Mouse (Mus musculus): ENCODE results near the gene Dnm3. TPM values are rescaled to one million over a fixed set of nuclear protein-coding genes. Genes with fewer than 3 reads are reported as not detected.

Gene Dnm3
- polyA plus RNA-seq, 1 experiment = 0.43 TPM

DNA sequence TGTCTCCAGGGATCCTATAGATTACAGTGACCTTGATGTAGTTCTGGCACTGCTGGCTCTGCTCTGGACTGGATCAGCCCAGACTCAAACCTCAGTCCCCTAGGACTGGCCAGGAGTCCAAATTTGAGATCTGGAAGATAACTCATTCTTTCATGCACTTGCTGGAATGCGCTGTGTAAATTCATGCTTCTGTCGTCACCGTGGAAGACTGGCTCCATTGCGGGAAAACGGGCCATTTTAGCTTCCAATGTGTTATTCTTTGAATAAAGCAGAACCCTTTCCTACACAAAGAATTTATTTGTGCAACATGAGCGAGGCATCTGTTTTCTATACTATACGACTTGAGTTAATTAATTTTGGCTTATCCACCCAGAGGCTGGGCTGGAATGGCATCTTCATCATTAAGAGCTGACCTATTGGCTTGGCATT, 457.5 kb downstream of the Dnm3 start:
- DNase-seq (ENCODE audit: low read depth in 1 of 2, low spot score in 2 of 2) = no peak
- H3K4me3 ChIP-seq (ENCODE audit: extremely low read depth, insufficient read depth, insufficient read length) = no peak overlapping the region
- H3K27me3 ChIP-seq (ENCODE audit: control insufficient read depth, insufficient read depth, low read length) = no peaks in the 10 kb centered on the region
- 93% methylated on average over 7 of the region's 7 CpGs for WGBS
- H3K4me1 ChIP-seq (ENCODE audit: control insufficient read depth, insufficient read depth, insufficient read length) = no peaks in the 10 kb centered on the region
- TF ChIP-seq CTCF (IDR thresholded peaks at IDR 0.05; ENCODE audit: extremely low read depth, insufficient read depth, insufficient read length, insufficient replicate concordance) = no peak
- no peak for TF ChIP-seq POLR2A (IDR thresholded peaks at IDR 0.05; ENCODE audit: low read depth, low read length)
- no peak overlapping the region for H3K27ac ChIP-seq (ENCODE audit: insufficient read depth, low read length)
- no peaks in the 10 kb centered on the region for H3K36me3 ChIP-seq (ENCODE audit: control insufficient read depth, insufficient read depth, low read length)

DNA sequence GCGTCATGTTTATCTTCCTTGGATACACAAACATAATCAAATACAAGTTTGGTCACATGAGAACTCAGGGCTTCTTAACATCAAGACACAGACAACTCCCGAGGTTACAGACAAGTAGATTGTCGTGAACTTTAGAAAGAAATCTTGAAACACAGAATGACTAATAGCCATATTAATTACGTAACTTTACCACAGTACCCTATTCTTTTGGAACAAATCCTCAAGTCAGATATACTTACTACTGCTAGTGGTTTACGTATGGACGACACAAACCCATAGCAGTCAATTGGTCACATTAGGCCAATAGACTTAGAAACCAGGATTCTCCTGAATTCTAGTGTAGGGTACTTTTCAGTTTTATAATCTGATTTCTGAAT, 459.2 kb downstream of the Dnm3 start:
- H3K27ac ChIP-seq (ENCODE audit: insufficient read depth, low read length) = no peak overlapping the region
- H3K36me3 ChIP-seq (ENCODE audit: control insufficient read depth, insufficient read depth, low read length) = no peaks in the 10 kb centered on the region
- no peak overlapping the region for H3K4me3 ChIP-seq (ENCODE audit: extremely low read depth, insufficient read depth, insufficient read length)
- no peaks in the 10 kb centered on the region for H3K4me1 ChIP-seq (ENCODE audit: control insufficient read depth, insufficient read depth, insufficient read length)
- no peaks in the 10 kb centered on the region for H3K27me3 ChIP-seq (ENCODE audit: control insufficient read depth, insufficient read depth, low read length)
- no peak for DNase-seq (ENCODE audit: low read depth in 1 of 2, low spot score in 2 of 2)
- 84% methylated on average over 6 of the region's 6 CpGs for WGBS
- TF ChIP-seq CTCF (IDR thresholded peaks at IDR 0.05; ENCODE audit: extremely low read depth, insufficient read depth, insufficient read length, insufficient replicate concordance) (no peak), POLR2A (IDR thresholded peaks at IDR 0.05; ENCODE audit: low read depth, low read length) (no peak)

DNA sequence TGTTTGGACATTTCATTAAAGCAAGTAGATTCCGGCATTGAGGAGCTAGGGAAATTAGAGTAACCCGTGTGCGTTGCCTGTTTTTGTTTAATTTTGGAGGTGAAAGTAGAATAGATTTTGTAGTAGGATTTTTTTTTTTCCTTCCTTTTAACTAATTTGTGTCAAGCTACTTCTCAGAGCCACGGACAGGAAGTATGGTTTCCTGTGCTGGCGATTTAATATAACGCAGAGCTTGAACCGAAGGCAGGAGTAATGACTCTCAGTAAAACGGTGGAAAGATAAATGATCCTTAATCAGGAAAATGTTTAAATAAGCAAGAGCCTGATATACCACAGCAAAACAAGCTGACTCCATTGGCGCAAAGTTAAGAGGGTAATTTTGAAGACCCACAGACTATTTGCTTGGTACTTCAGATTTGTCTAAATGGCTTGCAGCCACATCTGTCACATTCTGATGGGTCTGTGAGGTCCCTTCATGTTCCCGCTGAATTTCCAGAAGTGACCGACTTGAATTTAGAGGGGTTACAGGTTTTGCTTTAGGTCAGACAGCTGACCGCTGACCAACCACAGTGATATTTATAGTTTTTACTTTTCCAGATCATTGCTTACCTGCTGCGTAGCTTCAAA, 459.7 kb downstream of the Dnm3 start:
- H3K27ac ChIP-seq (ENCODE audit: insufficient read depth, low read length) = no peak overlapping the region
- TF ChIP-seq CTCF (IDR thresholded peaks at IDR 0.05; ENCODE audit: extremely low read depth, insufficient read depth, insufficient read length, insufficient replicate concordance) (no peak), POLR2A (IDR thresholded peaks at IDR 0.05; ENCODE audit: low read depth, low read length) (no peak)
- no peaks in the 10 kb centered on the region for H3K4me1 ChIP-seq (ENCODE audit: control insufficient read depth, insufficient read depth, insufficient read length)
- WGBS = 19% methylated on average over 13 of the region's 13 CpGs
- H3K36me3 ChIP-seq (ENCODE audit: control insufficient read depth, insufficient read depth, low read length) = no peaks in the 10 kb centered on the region
- no peak overlapping the region for H3K4me3 ChIP-seq (ENCODE audit: extremely low read depth, insufficient read depth, insufficient read length)
- no peak for DNase-seq (ENCODE audit: low read depth in 1 of 2, low spot score in 2 of 2)
- H3K27me3 ChIP-seq (ENCODE audit: control insufficient read depth, insufficient read depth, low read length) = no peaks in the 10 kb centered on the region

DNA sequence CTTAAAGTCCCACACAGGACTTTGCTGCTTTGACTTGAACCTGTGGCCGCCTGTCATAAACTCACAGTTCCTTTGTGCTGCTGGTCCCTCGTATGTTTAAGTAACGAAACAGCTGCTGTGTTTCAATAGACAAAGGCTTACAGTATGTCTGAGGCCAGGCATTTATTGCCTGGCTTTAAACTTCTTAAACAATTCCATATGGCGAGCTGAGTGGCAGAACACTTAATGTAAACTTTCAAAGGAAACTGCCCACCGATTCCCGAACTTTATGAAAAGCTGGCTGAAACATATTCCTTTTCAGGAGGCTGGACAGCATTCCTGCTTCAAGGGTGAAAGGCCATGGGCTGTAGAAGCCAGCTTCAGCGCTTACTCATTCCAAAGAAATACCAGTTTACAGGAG, 460.9 kb downstream of the Dnm3 start:
- Histone ChIP-seq H3K4me3 (ENCODE audit: extremely low read depth, insufficient read depth, insufficient read length) (no peak overlapping the region), H3K36me3 (ENCODE audit: control insufficient read depth, insufficient read depth, low read length) (no peaks in the 10 kb centered on the region), H3K27me3 (ENCODE audit: control insufficient read depth, insufficient read depth, low read length) (no peaks in the 10 kb centered on the region), H3K4me1 (ENCODE audit: control insufficient read depth, insufficient read depth, insufficient read length) (no peaks in the 10 kb centered on the region), H3K27ac (ENCODE audit: insufficient read depth, low read length) (no peak overlapping the region)
- TF ChIP-seq CTCF (IDR thresholded peaks at IDR 0.05; ENCODE audit: extremely low read depth, insufficient read depth, insufficient read length, insufficient replicate concordance) (no peak), POLR2A (IDR thresholded peaks at IDR 0.05; ENCODE audit: low read depth, low read length) (no peak)
- WGBS = 81% methylated on average over 7 of the region's 7 CpGs
- DNase-seq (ENCODE audit: low read depth in 1 of 2, low spot score in 2 of 2) = no peak

DNA sequence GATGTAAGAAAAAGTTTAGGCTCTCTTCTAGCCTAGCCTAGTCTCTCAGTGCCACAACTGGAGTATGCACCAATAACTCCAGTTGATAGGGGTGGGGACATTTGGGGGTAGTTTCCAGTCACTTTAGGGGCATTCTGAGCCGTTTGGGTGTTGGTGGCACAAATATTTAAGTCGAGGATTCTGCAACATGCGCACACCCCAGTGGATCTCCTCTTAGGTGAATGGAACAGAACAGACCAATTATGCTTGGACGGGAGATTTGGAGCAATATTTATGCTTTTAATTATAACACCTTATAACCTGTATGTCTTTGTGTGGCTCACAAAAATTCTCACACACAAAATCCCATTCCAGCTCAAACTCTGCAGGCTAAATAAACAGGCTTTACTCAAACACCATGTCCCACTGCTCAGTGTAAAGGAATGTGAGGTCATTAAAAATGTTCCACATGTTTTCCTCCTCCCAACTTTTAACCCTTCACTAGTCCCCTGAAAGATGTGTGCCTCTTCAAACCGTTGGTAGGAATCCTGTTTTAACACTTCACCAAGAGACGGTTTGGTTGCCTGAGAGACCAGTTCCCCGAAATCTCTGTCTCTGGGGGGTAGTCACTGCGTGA, 462.5 kb downstream of the Dnm3 start:
- WGBS = 70% methylated on average over 8 of the region's 8 CpGs
- Histone ChIP-seq H3K4me1 (ENCODE audit: control insufficient read depth, insufficient read depth, insufficient read length) (no peaks in the 10 kb centered on the region), H3K36me3 (ENCODE audit: control insufficient read depth, insufficient read depth, low read length) (no peaks in the 10 kb centered on the region), H3K27ac (ENCODE audit: insufficient read depth, low read length) (no peak overlapping the region), H3K4me3 (ENCODE audit: extremely low read depth, insufficient read depth, insufficient read length) (no peak overlapping the region), H3K27me3 (ENCODE audit: control insufficient read depth, insufficient read depth, low read length) (no peaks in the 10 kb centered on the region)
- no peak for DNase-seq (ENCODE audit: low read depth in 1 of 2, low spot score in 2 of 2)
- TF ChIP-seq CTCF (IDR thresholded peaks at IDR 0.05; ENCODE audit: extremely low read depth, insufficient read depth, insufficient read length, insufficient replicate concordance) (no peak), POLR2A (IDR thresholded peaks at IDR 0.05; ENCODE audit: low read depth, low read length) (no peak)

DNA sequence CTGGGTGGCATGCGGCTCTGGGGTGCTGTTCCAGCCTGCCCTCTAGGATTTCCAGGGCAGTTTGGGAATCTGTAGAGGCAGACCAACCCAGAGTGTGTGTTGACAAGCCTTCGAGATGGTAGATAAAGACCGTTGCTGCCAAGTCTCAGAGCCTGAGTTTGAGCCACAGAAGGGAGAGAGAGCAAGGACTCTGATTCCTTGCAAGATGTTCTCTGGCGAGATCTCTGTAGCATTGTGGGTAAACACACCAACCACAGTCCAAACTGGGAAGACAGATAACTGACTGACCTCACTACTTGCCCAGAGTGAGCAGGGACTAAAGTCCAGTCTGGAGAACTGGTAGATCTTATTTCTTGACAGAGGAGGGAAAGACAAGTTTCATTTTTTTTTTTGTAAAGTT, 464.3 kb downstream of the Dnm3 start:
- TF ChIP-seq CTCF (IDR thresholded peaks at IDR 0.05; ENCODE audit: extremely low read depth, insufficient read depth, insufficient read length, insufficient replicate concordance) (no peak), POLR2A (IDR thresholded peaks at IDR 0.05; ENCODE audit: low read depth, low read length) (no peak)
- Histone ChIP-seq H3K36me3 (ENCODE audit: control insufficient read depth, insufficient read depth, low read length) (no peaks in the 10 kb centered on the region), H3K4me1 (ENCODE audit: control insufficient read depth, insufficient read depth, insufficient read length) (no peaks in the 10 kb centered on the region), H3K27ac (ENCODE audit: insufficient read depth, low read length) (no peak overlapping the region), H3K4me3 (ENCODE audit: extremely low read depth, insufficient read depth, insufficient read length) (no peak overlapping the region), H3K27me3 (ENCODE audit: control insufficient read depth, insufficient read depth, low read length) (no peaks in the 10 kb centered on the region)
- WGBS = 74% methylated on average over 4 of the region's 4 CpGs
- DNase-seq (ENCODE audit: low read depth in 1 of 2, low spot score in 2 of 2) = no peak

DNA sequence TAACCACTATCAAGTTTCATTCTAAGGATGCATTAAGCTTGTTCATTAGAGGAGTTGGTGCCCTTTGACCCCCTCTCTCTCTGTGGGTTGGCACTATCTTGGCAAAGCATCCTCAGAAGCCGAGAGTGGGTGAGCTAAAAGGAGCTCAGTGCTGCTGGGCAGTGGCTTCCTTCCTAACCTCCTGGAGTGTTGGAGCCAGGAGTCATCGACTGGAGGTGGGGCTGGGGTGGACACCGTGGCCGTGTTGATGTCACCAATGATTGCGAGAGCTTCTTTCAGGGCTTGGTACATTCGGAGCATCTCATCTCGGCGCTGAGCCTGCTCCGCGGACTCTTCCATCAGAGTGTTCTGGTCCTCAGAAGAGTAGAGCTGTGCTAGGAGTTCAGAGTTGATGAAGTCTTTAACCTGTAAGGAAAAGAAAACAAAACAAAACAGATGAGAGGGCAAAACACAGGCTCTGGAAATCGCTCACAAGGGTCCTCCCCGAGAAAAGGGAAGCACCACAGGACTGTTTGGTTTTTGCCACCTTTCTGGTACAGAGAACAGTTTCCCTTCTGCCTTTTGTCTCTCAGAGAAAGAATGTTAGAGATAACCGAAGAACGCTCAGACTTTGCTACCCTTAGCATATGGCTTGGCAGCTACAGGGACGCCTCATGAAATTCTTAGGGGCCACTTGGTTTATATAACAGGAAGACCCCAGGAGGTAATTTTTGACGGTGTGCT, 466.1 kb downstream of the Dnm3 start:
- H3K27me3 ChIP-seq (ENCODE audit: control insufficient read depth, insufficient read depth, low read length) = no peaks in the 10 kb centered on the region
- TF ChIP-seq CTCF (IDR thresholded peaks at IDR 0.05; ENCODE audit: extremely low read depth, insufficient read depth, insufficient read length, insufficient replicate concordance) (no peak), POLR2A (IDR thresholded peaks at IDR 0.05; ENCODE audit: low read depth, low read length) (no peak)
- 55% methylated on average over 16 of the region's 16 CpGs for WGBS
- no peaks in the 10 kb centered on the region for H3K36me3 ChIP-seq (ENCODE audit: control insufficient read depth, insufficient read depth, low read length)
- H3K4me3 ChIP-seq (ENCODE audit: extremely low read depth, insufficient read depth, insufficient read length) = no peak overlapping the region
- no peaks in the 10 kb centered on the region for H3K4me1 ChIP-seq (ENCODE audit: control insufficient read depth, insufficient read depth, insufficient read length)
- H3K27ac ChIP-seq (ENCODE audit: insufficient read depth, low read length) = no peak overlapping the region
- no peak for DNase-seq (ENCODE audit: low read depth in 1 of 2, low spot score in 2 of 2)
